Mouse (Mus musculus): ENCODE measurements around the gene Btbd16.
A peak's percentile ranks its signal among the peaks of the same experiment; 100 is the strongest.

The Btbd16 gene

GRCm38 (mm10) chr7:130773914-130774630 is at the start of gene Btbd16:
Btbd16 (plus strand) TSS chr7:130774069.
- no peak for DNase-seq

GRCm38 (mm10) chr7:130726185-130726584 is 47.7 kb upstream of the Btbd16 start:
- DNase-seq, result no peak

- DNase-seq, result no peak
These were observed 47.0 kb upstream of the Btbd16 start for GRCm38 (mm10) chr7:130726724-130727422.

GRCm38 (mm10) chr7:130727560-130727959 is 46.3 kb upstream of the Btbd16 start:
- no peak for DNase-seq

- peak in 1 of 2 experiments; percentile 33 for DNase-seq
These were observed 42.1 kb upstream of the Btbd16 start for GRCm38 (mm10) chr7:130731792-130732191.

GRCm38 (mm10) chr7:130732908-130733307 is 41.0 kb upstream of the Btbd16 start:
- DNase-seq, result no peak

- DNase-seq, result no peak
These were observed 40.4 kb upstream of the Btbd16 start for GRCm38 (mm10) chr7:130733423-130733822.

- DNase-seq, result no peak
These were observed 39.6 kb upstream of the Btbd16 start for GRCm38 (mm10) chr7:130734195-130734787.

GRCm38 (mm10) chr7:130741099-130741498 is 32.8 kb upstream of the Btbd16 start:
- DNase-seq, result no peak

- no peak for DNase-seq
These were observed 30.4 kb upstream of the Btbd16 start for GRCm38 (mm10) chr7:130743239-130744025.

GRCm38 (mm10) chr7:130749165-130749564 is 24.7 kb upstream of the Btbd16 start:
- no peak for DNase-seq

GRCm38 (mm10) chr7:130750752-130751490 is 22.9 kb upstream of the Btbd16 start:
- peak; percentile 69 to 76 for DNase-seq

GRCm38 (mm10) chr7:130751678-130752077 is 22.2 kb upstream of the Btbd16 start:
- DNase-seq, result no peak

- peak; percentile 66 for DNase-seq
These were observed 19.1 kb upstream of the Btbd16 start for GRCm38 (mm10) chr7:130754790-130755189.

GRCm38 (mm10) chr7:130756343-130756835 is 17.5 kb upstream of the Btbd16 start:
- DNase-seq, result no peak

- no peak for DNase-seq
These were observed 16.5 kb upstream of the Btbd16 start for GRCm38 (mm10) chr7:130757326-130757865.

GRCm38 (mm10) chr7:130762071-130762897 is 11.6 kb upstream of the Btbd16 start:
- DNase-seq, result peak; percentile 85 to 90

GRCm38 (mm10) chr7:130764160-130764559 is 9.7 kb upstream of the Btbd16 start:
- DNase-seq, result no peak

GRCm38 (mm10) chr7:130766411-130767170 is 7.3 kb upstream of the Btbd16 start:
- peak; percentile 53 to 55 for DNase-seq

GRCm38 (mm10) chr7:130768151-130768550 is 5.7 kb upstream of the Btbd16 start:
- no peak for DNase-seq

Measured in cerebellum, postnatal 10 days (tissue).